In the genomic region with DNA sequence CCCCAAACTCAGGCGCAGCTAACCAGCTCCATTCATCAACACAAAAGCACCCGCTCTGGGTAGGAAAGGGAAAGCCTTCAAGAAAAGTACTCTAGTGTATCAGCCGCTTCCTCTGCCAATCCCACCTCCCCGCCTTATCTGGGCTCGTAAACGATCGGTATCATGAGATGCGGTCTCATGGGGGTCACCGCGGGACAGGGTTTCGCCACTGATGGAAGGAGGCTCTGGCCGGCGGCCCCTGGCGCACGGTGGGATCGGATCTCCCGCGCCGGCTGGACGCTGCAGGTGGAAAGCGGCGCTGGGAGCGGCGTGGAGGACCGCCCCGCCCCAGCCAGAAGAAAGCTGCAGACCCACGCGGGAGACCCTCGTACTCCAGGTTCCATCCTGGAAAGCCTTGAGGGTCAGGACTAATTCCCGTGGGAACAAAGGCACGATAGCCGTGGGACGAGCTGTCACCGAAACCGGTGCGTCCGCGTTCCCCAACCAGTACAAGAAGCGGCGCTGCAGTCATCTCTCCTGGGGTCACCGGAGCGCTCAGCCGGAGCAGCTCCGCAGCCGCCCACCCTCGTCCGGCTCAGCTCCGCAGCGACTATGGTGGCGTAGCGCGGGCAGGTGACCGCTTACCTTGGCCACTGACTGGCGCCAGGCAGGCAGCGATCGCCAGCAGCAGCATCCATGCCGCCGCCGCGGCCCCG, we compare ENCODE assay signal across 8 mouse cellular contexts. TPM values are rescaled to one million over a fixed set of nuclear protein-coding genes. Genes with fewer than 3 reads are reported as not detected.
DNase-seq lines count a peak whose midpoint lies in the region; ATAC-seq and TF ChIP-seq lines count a peak whose summit lies in the region.

No protein-coding gene starts in this region.

- no peaks in the 10 kb centered on the region for H3K79me2 ChIP-seq in heart, adult 2 months (replicated peaks; ENCODE audit: control insufficient read depth, insufficient read depth, low read length)

- no peaks in the 10 kb centered on the region for H3K36me3 ChIP-seq in heart, adult 2 months (ENCODE audit: control insufficient read depth, insufficient read depth, low read length)
- H3K36me3 ChIP-seq in ES-Bruce4 (ENCODE audit: control insufficient read depth, insufficient read depth, low read length, poor library complexity, severe bottlenecking): no peaks in the 10 kb centered on the region
- no peaks in the 10 kb centered on the region for H3K36me3 ChIP-seq in embryonic facial prominence, embryonic 14.5 days (ENCODE audit: control insufficient read depth, insufficient read depth, low read length)
- H3K36me3 ChIP-seq in intestine, embryonic 14.5 days (ENCODE audit: control insufficient read depth, insufficient read depth, low read length): no peaks in the 10 kb centered on the region
- H3K36me3 ChIP-seq in midbrain, embryonic 16.5 days (ENCODE audit: control insufficient read depth, insufficient read depth, low read length): no peaks in the 10 kb centered on the region

- no peak overlapping the region for H3K27ac ChIP-seq in heart, adult 2 months
- no peak overlapping the region for H3K27ac ChIP-seq in ES-Bruce4 (ENCODE audit: insufficient read depth, low read length)
- H3K27ac ChIP-seq in embryonic facial prominence, embryonic 14.5 days (replicated peaks; ENCODE audit: low read depth, low read length): no peak overlapping the region
- no peak overlapping the region for H3K27ac ChIP-seq in intestine, embryonic 14.5 days (ENCODE audit: low read depth)
- peak overlapping the region; percentile 26; the same call in 1 of the 2 replicates for H3K27ac ChIP-seq in midbrain, embryonic 16.5 days (ENCODE audit: low read length)

- no peaks in the 10 kb centered on the region for H3K9me3 ChIP-seq in ES-Bruce4 (replicated peaks; ENCODE audit: control insufficient read depth, insufficient read depth, low read length, poor library complexity, severe bottlenecking)
- H3K9me3 ChIP-seq in embryonic facial prominence, embryonic 14.5 days (ENCODE audit: control insufficient read depth, low read length): no peaks in the 10 kb centered on the region
- H3K9me3 ChIP-seq in intestine, embryonic 14.5 days (ENCODE audit: control insufficient read depth, low read length): no peaks in the 10 kb centered on the region
- no peaks in the 10 kb centered on the region for H3K9me3 ChIP-seq in midbrain, embryonic 16.5 days (replicated peaks; ENCODE audit: control insufficient read depth, low read length, poor library complexity, severe bottlenecking)

- peaks cover 15% of the 10 kb centered on the region for H3K27me3 ChIP-seq in heart, adult 2 months (ENCODE audit: control insufficient read depth, insufficient read depth, low read length)
- peaks cover 7% of the 10 kb centered on the region; the same call in 1 of the 2 replicates for H3K27me3 ChIP-seq in ES-Bruce4 (ENCODE audit: control insufficient read depth, insufficient read depth, low read length, poor library complexity, severe bottlenecking)
- H3K27me3 ChIP-seq in embryonic facial prominence, embryonic 14.5 days (replicated peaks; ENCODE audit: control insufficient read depth, insufficient read depth, low read length): peaks cover 72% of the 10 kb centered on the region
- H3K27me3 ChIP-seq in intestine, embryonic 14.5 days (replicated peaks; ENCODE audit: control insufficient read depth, insufficient read depth, low read length): peaks cover 74% of the 10 kb centered on the region
- H3K27me3 ChIP-seq in midbrain, embryonic 16.5 days (ENCODE audit: control insufficient read depth, insufficient read depth, low read depth, low read length): peaks cover 16% of the 10 kb centered on the region

- TF ChIP-seq CTCF in heart, adult 2 months (IDR thresholded peaks at IDR 0.05): no peak
- TF ChIP-seq CTCF in ES-Bruce4 (IDR thresholded peaks at IDR 0.05; ENCODE audit: low read depth, low read length): no peak

- H3K4me3 ChIP-seq in heart, adult 2 months: peak overlapping the region; percentile 36
- H3K4me3 ChIP-seq in ES-Bruce4 (ENCODE audit: low read depth, low read length): peak overlapping the region; percentile 73
- H3K4me3 ChIP-seq in embryonic facial prominence, embryonic 14.5 days (ENCODE audit: low read depth, low read length): peak overlapping the region; percentile 67
- peak overlapping the region; percentile 51 for H3K4me3 ChIP-seq in intestine, embryonic 14.5 days (ENCODE audit: low read depth, low read length)
- H3K4me3 ChIP-seq in midbrain, embryonic 16.5 days (ENCODE audit: low read depth, low read length): peak overlapping the region; percentile 76

- ATAC-seq in embryonic facial prominence, embryonic 14.5 days (ENCODE audit: low read depth): peak; percentile 34; the same call in 1 of the 2 replicates
- peak; percentile 21; the same call in 1 of the 2 replicates for ATAC-seq in intestine, embryonic 14.5 days (replicated peaks; ENCODE audit: low FRiP score, low TSS enrichment, low read depth)
- peak; percentile 66 for ATAC-seq in midbrain, embryonic 16.5 days

- intact Hi-C loops in heart, adult 2 months (cut with DNase I): no loop called here

- peak overlapping the region; percentile 100 for H3K4me2 ChIP-seq in embryonic facial prominence, embryonic 14.5 days (ENCODE audit: low read depth, low read length)
- peak overlapping the region; percentile 95 for H3K4me2 ChIP-seq in intestine, embryonic 14.5 days (ENCODE audit: low read length)
- H3K4me2 ChIP-seq in midbrain, embryonic 16.5 days (ENCODE audit: low read length): peak overlapping the region; percentile 99

- no peak overlapping the region for H3K9ac ChIP-seq in heart, adult 2 months (ENCODE audit: low read depth, low read length)
- H3K9ac ChIP-seq in ES-Bruce4 (ENCODE audit: low read depth, poor library complexity, severe bottlenecking): peak overlapping the region; percentile 39
- H3K9ac ChIP-seq in embryonic facial prominence, embryonic 14.5 days (ENCODE audit: low read depth, low read length): peak overlapping the region; percentile 59
- H3K9ac ChIP-seq in intestine, embryonic 14.5 days (ENCODE audit: low read length): 0 out of 2 replicates have a peak overlapping the region, but pooled peaks have one; percentile 14
- peak overlapping the region; percentile 77 for H3K9ac ChIP-seq in midbrain, embryonic 16.5 days (ENCODE audit: low read depth, low read length)

- WGBS in heart, adult 2 months: under 1% methylated on average over 61 of the region's 61 CpGs
- under 1% methylated on average over 56 of the region's 61 CpGs for WGBS in embryonic facial prominence, embryonic 14.5 days
- WGBS in intestine, embryonic 14.5 days: under 1% methylated on average over 59 of the region's 61 CpGs
- WGBS in midbrain, embryonic 16.5 days: under 1% methylated on average over 61 of the region's 61 CpGs

- peak; percentile 8 to 20 for DNase-seq in heart, adult 2 months
- DNase-seq in heart, adult 8-10 months (ENCODE audit: low spot score): no peak
- peak; percentile 32 for DNase-seq in embryonic facial prominence, embryonic 14.5 days (ENCODE audit: low spot score)
- DNase-seq in intestine, embryonic 14.5 days (ENCODE audit: low spot score): peak; percentile 79
- no peak for DNase-seq in spleen, postnatal 14 days (ENCODE audit: low spot score in 2 of 2)
- no peak for DNase-seq in spleen, adult 12 weeks (ENCODE audit: low spot score)

- TF ChIP-seq EP300 in heart, adult 2 months (IDR thresholded peaks at IDR 0.05; ENCODE audit: insufficient read depth, low read depth, low read length): no peak
- no peak for TF ChIP-seq EP300 in ES-Bruce4 (IDR thresholded peaks at IDR 0.05; ENCODE audit: insufficient read depth, low read depth, low read length)

- no peaks in the 10 kb centered on the region for H3K4me1 ChIP-seq in heart, adult 2 months (ENCODE audit: control insufficient read depth, insufficient read depth, low read length)
- H3K4me1 ChIP-seq in ES-Bruce4 (ENCODE audit: control insufficient read depth, insufficient read depth, low read length): no peaks in the 10 kb centered on the region
- H3K4me1 ChIP-seq in embryonic facial prominence, embryonic 14.5 days (ENCODE audit: control insufficient read depth, insufficient read depth, low read length): peaks cover 10% of the 10 kb centered on the region; the same call in 1 of the 2 replicates
- peaks cover 14% of the 10 kb centered on the region for H3K4me1 ChIP-seq in intestine, embryonic 14.5 days (replicated peaks; ENCODE audit: control insufficient read depth, insufficient read depth, low read length)
- peaks cover 33% of the 10 kb centered on the region for H3K4me1 ChIP-seq in midbrain, embryonic 16.5 days (ENCODE audit: control insufficient read depth, insufficient read depth, low read length)

- TF ChIP-seq POLR2A in heart, adult 2 months (IDR thresholded peaks at IDR 0.05; ENCODE audit: insufficient read depth, low read depth, low read length): no peak
- TF ChIP-seq POLR2A in ES-Bruce4 (IDR thresholded peaks at IDR 0.05; ENCODE audit: insufficient read depth, low read length): no peak

RNA-seq across cellular contexts. Expression of a gene that starts 0.5 kb away (rescaled TPM):
- total RNA-seq in heart, adult 2 months (2021): 1 to 10 TPM in 1 of 2 experiments, under 1 TPM in 1; 0.84 to 1.2 TPM
- 0.31 and 0.61 TPM in 2 replicates for polyA plus RNA-seq in heart, adult 2 months (2012; rRNA removed)
- 1 to 10 TPM in 3 of 4 experiments, under 1 TPM in 1; 0.57 to 1.6 (median 1.1) TPM for total RNA-seq in heart, adult 8-10 months (2022)
- polyA plus RNA-seq in ES-Bruce4 (2011; ENCODE audit: insufficient read depth, insufficient read length, low read depth, missing spikeins): 92.6 and 92.9 TPM in 2 replicates
- 0.63 and 1.3 TPM in 2 replicates for polyA plus RNA-seq in embryonic facial prominence, embryonic 14.5 days (2014; fragmentation: Nextera tagmentation; extraction: Ambion mirVana)
- polyA plus RNA-seq in intestine, embryonic 14.5 days (2014; fragmentation: Nextera tagmentation; extraction: Ambion mirVana): 1.2 and 1.6 TPM in 2 replicates
- 0.58 and 0.88 TPM in 2 replicates for polyA plus RNA-seq in midbrain, embryonic 16.5 days (2015; fragmentation: Nextera tagmentation; extraction: Ambion mirVana)

Comparison
In these comparisons a context has a peak if more than half of its experiments do, and no peak if none do; other contexts are left out.
1. DNase-seq: peak in heart, adult 2 months (2 of 2), embryonic facial prominence, embryonic 14.5 days (single experiment) and intestine, embryonic 14.5 days (single experiment); none in heart, adult 8-10 months (single experiment), spleen, postnatal 14 days (0 of 2) and spleen, adult 12 weeks (single experiment).
2. RNA of a gene that starts 0.5 kb away (polyA plus RNA-seq): 92.6 to 92.9 TPM in ES-Bruce4; 1.2 to 1.6 TPM in intestine, embryonic 14.5 days, 0.63 to 1.3 TPM in embryonic facial prominence, embryonic 14.5 days, 0.58 to 0.88 TPM in midbrain, embryonic 16.5 days and 0.31 to 0.61 TPM in heart, adult 2 months; every median in the first group is over 10 times any median in the second.
3. Peak in every context shown above with its lines, with median percentiles within 50 percentile points of each other: H3K4me3 ChIP-seq, ATAC-seq and H3K4me2 ChIP-seq.